Mouse (Mus musculus) spleen, postnatal 36 days (tissue): ENCODE measurements at regions not wholly inside any gene's neighbourhood (a gene's known extent, or its start where the extent isn't known, plus 50 kb on each side); places are given as distances from the start of the nearest gene placed in this dataset.

Experiments
- DNase-seq, 2 experiments: peaks; one replicate each; pipeline ENCODE4 v3.0.0; 2022; ENCODE audit warnings: low spot score in 2 of 2, mixed read lengths in 1 of 2

- DNase-seq = no peak
These were observed 82.0 kb downstream of the Cth start for GRCm38 (mm10) chr3:157842872-157843271.

GRCm38 (mm10) chr3:157841164-157841719 lies 83.6 kb downstream of the Cth start:
- DNase-seq = no peak

GRCm38 (mm10) chr3:157804307-157804706 lies 120.6 kb downstream of the Cth start:
- no peak for DNase-seq

GRCm38 (mm10) chr3:157803356-157803755 lies 121.5 kb downstream of the Cth start:
- no peak for DNase-seq

- DNase-seq = no peak
These were observed 137.2 kb downstream of the Cth start for GRCm38 (mm10) chr3:157787559-157788256.

- no peak for DNase-seq
These were observed 143.8 kb downstream of the Cth start for GRCm38 (mm10) chr3:157781071-157781470.

GRCm38 (mm10) chr3:157777779-157778178 lies 147.1 kb downstream of the Cth start:
- DNase-seq = no peak

- DNase-seq = no peak
These were observed 161.2 kb downstream of the Cth start for GRCm38 (mm10) chr3:157763487-157764199.

- DNase-seq = no peak
These were observed 165.0 kb downstream of the Cth start for GRCm38 (mm10) chr3:157759856-157760255.

- DNase-seq = no peak
These were observed 170.1 kb downstream of the Cth start for GRCm38 (mm10) chr3:157754826-157755225.

- no peak for DNase-seq
These were observed 174.6 kb downstream of the Cth start for GRCm38 (mm10) chr3:157750266-157750665.

GRCm38 (mm10) chr3:157748395-157749037 lies 176.4 kb downstream of the Cth start:
- DNase-seq = no peak

GRCm38 (mm10) chr3:157743000-157743399 lies 176.3 kb downstream of the Ptger3 start:
- DNase-seq = no peak

- no peak for DNase-seq
These were observed 173.1 kb downstream of the Ptger3 start for GRCm38 (mm10) chr3:157739628-157740294.

GRCm38 (mm10) chr3:157732136-157732940 lies 165.6 kb downstream of the Ptger3 start:
- no peak for DNase-seq

- no peak for DNase-seq
These were observed 163.1 kb downstream of the Ptger3 start for GRCm38 (mm10) chr3:157729711-157730367.

GRCm38 (mm10) chr3:157724542-157724941 lies 157.8 kb downstream of the Ptger3 start:
- DNase-seq = no peak

GRCm38 (mm10) chr3:157723184-157723583 lies 156.5 kb downstream of the Ptger3 start:
- no peak for DNase-seq

- DNase-seq = peak; percentile 18 to 32
These were observed 150.7 kb downstream of the Ptger3 start for GRCm38 (mm10) chr3:157717313-157717921.

- no peak for DNase-seq
These were observed 147.3 kb downstream of the Ptger3 start for GRCm38 (mm10) chr3:157714023-157714422.
